Mouse (Mus musculus): ENCODE measurements at regions not wholly inside any gene's neighbourhood (a gene's known extent, or its start where the extent isn't known, plus 50 kb on each side); places are given as distances from the start of the nearest gene placed in this dataset.

GRCm38 (mm10) chr1:41909799-41910198 lies 785.8 kb upstream of the Pou3f3 start:
- TF ChIP-seq CTCF (IDR thresholded peaks at IDR 0.05): no peak
- TF ChIP-seq EP300 (IDR thresholded peaks at IDR 0.05; ENCODE audit: insufficient read depth, low read depth, low read length): no peak
- no peak for TF ChIP-seq POLR2A (IDR thresholded peaks at IDR 0.05; ENCODE audit: insufficient read depth, low read depth, low read length)

Measured in heart, adult 2 months (tissue).